Mouse (Mus musculus): ENCODE measurements at regions not wholly inside any gene's neighbourhood (a gene's known extent, or its start where the extent isn't known, plus 50 kb on each side); places are given as distances from the start of the nearest gene placed in this dataset.
"Not testable (repeated sequence)": the region's sequence is repeated elsewhere in the genome, so short reads cannot be mapped to it uniquely, and the experiment has no call there.

DNA sequence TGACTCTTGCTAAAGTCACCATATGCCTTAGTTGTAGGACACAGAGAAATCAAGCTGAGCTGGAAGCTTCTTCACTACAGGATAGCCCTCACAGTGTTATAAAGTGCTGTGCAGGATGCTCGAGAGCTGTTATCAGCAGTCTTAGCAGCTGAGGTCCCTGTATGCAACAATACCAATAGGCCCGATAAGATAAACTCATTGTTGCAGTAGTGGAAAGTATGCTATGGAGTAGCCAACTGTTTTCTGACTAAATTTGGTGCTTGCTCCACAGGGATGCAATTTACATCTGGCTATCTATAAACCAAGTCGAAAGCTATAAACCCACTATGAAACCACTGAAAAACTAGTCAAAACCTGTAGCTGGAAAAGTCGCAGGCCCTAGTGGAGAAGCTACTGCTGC, 715.3 kb upstream of the Diaph2 start:
- Histone ChIP-seq H3K27me3 (replicated peaks; ENCODE audit: control insufficient read depth, insufficient read depth, low read length) (no peaks in the 10 kb centered on the region), H3K9ac (ENCODE audit: low read depth, low read length) (no peak overlapping the region), H3K27ac (replicated peaks; ENCODE audit: low read depth, low read length) (no peak overlapping the region), H3K4me3 (ENCODE audit: low read depth, low read length) (no peak overlapping the region), H3K36me3 (ENCODE audit: control insufficient read depth, insufficient read depth, low read length) (no peaks in the 10 kb centered on the region), H3K4me1 (ENCODE audit: control insufficient read depth, insufficient read depth, low read length) (no peaks in the 10 kb centered on the region), H3K4me2 (ENCODE audit: low read depth, low read length) (no peak overlapping the region), H3K9me3 (ENCODE audit: control insufficient read depth, low read length) (no peaks in the 10 kb centered on the region)
- ATAC-seq (ENCODE audit: low read depth): no peak
- no peak for DNase-seq (ENCODE audit: low spot score)
- WGBS: 87% methylated on average over 4 of the region's 4 CpGs

DNA sequence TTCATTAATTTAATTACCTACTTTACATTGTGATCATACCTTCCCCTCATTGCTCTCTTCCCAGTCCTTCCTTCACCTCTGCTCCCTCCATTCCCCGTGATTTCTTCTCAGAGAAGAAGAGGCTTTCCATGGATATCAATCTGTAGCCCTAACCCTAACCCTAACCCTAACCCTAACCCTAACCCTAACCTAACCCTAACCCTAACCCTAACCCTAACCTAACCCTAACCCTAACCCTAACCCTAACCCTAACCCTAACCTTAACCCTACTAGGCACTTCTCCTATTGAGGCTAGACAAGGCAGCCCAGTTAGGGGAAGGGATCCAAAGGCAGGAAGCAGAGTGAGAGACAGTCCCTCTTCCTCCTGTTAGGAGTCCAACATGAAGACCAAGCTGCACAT, 693.1 kb upstream of the Diaph2 start:
- H3K27me3 ChIP-seq (replicated peaks; ENCODE audit: control insufficient read depth, insufficient read depth, low read length); H3K9ac ChIP-seq (ENCODE audit: low read depth, low read length); H3K4me1 ChIP-seq (ENCODE audit: control insufficient read depth, insufficient read depth, low read length); H3K27ac ChIP-seq (replicated peaks; ENCODE audit: low read depth, low read length); H3K4me3 ChIP-seq (ENCODE audit: low read depth, low read length); H3K4me2 ChIP-seq (ENCODE audit: low read depth, low read length); H3K9me3 ChIP-seq (ENCODE audit: control insufficient read depth, low read length); ATAC-seq (ENCODE audit: low read depth); DNase-seq (ENCODE audit: low spot score); H3K36me3 ChIP-seq (ENCODE audit: control insufficient read depth, insufficient read depth, low read length): not testable (repeated sequence)
- 65% methylated on average over 1 of the region's 1 CpGs for WGBS

DNA sequence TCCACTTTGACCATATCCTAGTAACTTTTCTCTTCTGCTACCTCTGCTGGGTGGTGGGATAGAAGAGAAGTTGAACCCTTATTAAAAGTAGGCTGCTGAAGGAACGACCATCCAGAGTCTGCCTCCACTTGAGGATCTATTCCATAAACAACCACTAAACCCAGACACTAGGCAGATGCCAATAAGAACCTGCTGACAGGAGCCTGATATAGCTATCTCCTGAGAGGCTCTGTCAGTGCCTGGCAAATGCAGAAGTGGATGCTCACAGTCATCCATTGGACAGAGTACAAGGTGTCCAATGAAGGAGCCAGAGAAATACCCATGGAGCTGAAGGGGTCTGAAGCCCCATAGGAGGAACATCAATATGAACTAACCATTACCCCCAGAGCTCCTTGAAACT, 653.7 kb upstream of the Diaph2 start:
- H3K9ac ChIP-seq (ENCODE audit: low read depth, low read length); H3K27me3 ChIP-seq (replicated peaks; ENCODE audit: control insufficient read depth, insufficient read depth, low read length); H3K4me3 ChIP-seq (ENCODE audit: low read depth, low read length); H3K4me1 ChIP-seq (ENCODE audit: control insufficient read depth, insufficient read depth, low read length); H3K9me3 ChIP-seq (ENCODE audit: control insufficient read depth, low read length); DNase-seq (ENCODE audit: low spot score); H3K36me3 ChIP-seq (ENCODE audit: control insufficient read depth, insufficient read depth, low read length); H3K4me2 ChIP-seq (ENCODE audit: low read depth, low read length); ATAC-seq (ENCODE audit: low read depth); H3K27ac ChIP-seq (replicated peaks; ENCODE audit: low read depth, low read length): not testable (repeated sequence)
- 67% methylated on average over 1 of the region's 1 CpGs for WGBS

DNA sequence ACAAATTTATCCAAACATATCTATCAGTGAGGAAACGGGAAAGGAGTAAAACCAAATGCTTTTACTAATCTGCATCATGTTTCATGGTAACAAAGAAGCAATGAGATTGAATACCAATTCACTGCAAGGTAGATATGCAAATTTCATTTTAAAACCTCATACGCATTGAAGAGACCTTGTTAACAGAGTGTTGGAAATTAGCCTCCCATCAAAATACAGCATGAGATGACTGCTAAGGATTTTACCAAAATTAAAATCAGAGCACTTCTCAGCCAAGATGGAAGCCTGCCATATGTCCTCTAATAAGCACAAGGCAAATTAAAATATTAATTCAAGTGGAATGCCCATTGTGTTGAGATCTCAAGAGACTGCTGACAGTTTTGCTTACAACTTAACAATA, 651.2 kb upstream of the Diaph2 start:
- H3K4me3 ChIP-seq (ENCODE audit: low read depth, low read length): no peak overlapping the region
- WGBS: 81% methylated on average over 2 of the region's 2 CpGs

DNA sequence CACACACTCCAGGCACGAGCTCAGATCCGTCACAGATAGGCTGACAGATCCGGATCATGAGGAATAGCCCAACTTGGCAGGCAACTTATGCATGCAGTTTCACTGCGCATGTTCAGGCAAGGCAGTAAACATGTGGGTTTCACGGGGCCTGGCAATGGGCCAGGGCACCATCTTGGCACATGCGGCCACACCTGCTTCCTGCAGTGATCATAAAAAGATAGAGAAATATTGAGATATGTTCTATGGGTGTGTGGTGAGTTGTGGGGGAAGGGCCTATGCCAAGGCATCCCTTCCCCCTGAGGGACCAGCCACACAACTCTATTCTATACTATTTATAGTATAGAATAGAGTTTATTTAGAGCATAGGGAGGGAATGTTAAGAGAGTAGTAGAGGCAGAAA, 647.3 kb upstream of the Diaph2 start:
- Histone ChIP-seq H3K4me3 (ENCODE audit: low read depth, low read length) (no peak overlapping the region), H3K27ac (replicated peaks; ENCODE audit: low read depth, low read length) (no peak overlapping the region), H3K27me3 (replicated peaks; ENCODE audit: control insufficient read depth, insufficient read depth, low read length) (no peaks in the 10 kb centered on the region), H3K4me2 (ENCODE audit: low read depth, low read length) (no peak overlapping the region), H3K4me1 (ENCODE audit: control insufficient read depth, insufficient read depth, low read length) (no peaks in the 10 kb centered on the region), H3K36me3 (ENCODE audit: control insufficient read depth, insufficient read depth, low read length) (no peaks in the 10 kb centered on the region), H3K9me3 (ENCODE audit: control insufficient read depth, low read length) (no peaks in the 10 kb centered on the region), H3K9ac (ENCODE audit: low read depth, low read length) (no peak overlapping the region)
- WGBS: 83% methylated on average over 6 of the region's 6 CpGs
- peak; percentile 7 for DNase-seq (ENCODE audit: low spot score)
- ATAC-seq (ENCODE audit: low read depth): no peak

More for the DNA sequence above, 651.2 kb upstream of the Diaph2 start:
- Histone ChIP-seq H3K4me1 (ENCODE audit: control insufficient read depth, insufficient read depth, low read length) (no peaks in the 10 kb centered on the region), H3K27ac (replicated peaks; ENCODE audit: low read depth, low read length) (no peak overlapping the region), H3K4me2 (ENCODE audit: low read depth, low read length) (no peak overlapping the region), H3K9me3 (ENCODE audit: control insufficient read depth, low read length) (no peaks in the 10 kb centered on the region), H3K36me3 (ENCODE audit: control insufficient read depth, insufficient read depth, low read length) (no peaks in the 10 kb centered on the region), H3K9ac (ENCODE audit: low read depth, low read length) (no peak overlapping the region), H3K27me3 (replicated peaks; ENCODE audit: control insufficient read depth, insufficient read depth, low read length) (no peaks in the 10 kb centered on the region)
- ATAC-seq (ENCODE audit: low read depth): no peak
- DNase-seq (ENCODE audit: low spot score): no peak

DNA sequence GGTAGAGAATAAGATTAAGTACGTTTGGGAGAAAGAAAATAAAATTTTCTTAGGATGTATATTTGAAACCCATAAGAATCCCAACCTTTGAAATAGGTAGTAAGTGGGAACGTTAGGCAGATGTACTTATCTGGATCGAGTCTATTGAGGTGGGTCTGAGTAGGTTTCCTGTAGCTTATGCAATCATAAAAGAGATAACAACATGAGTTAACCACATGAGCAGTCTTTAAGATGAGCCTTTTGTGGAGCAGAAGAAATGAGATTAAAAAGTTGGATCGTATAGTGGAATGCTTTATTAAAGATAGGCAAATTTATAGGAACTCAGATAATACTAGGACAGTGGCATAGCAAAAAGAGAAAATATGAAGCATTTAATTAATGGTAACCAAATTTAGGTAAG, 646.3 kb upstream of the Diaph2 start:
- Histone ChIP-seq H3K9ac (ENCODE audit: low read depth, low read length) (no peak overlapping the region), H3K4me1 (ENCODE audit: control insufficient read depth, insufficient read depth, low read length) (no peaks in the 10 kb centered on the region), H3K27me3 (replicated peaks; ENCODE audit: control insufficient read depth, insufficient read depth, low read length) (no peaks in the 10 kb centered on the region), H3K36me3 (ENCODE audit: control insufficient read depth, insufficient read depth, low read length) (no peaks in the 10 kb centered on the region), H3K27ac (replicated peaks; ENCODE audit: low read depth, low read length) (no peak overlapping the region), H3K4me3 (ENCODE audit: low read depth, low read length) (no peak overlapping the region), H3K4me2 (ENCODE audit: low read depth, low read length) (no peak overlapping the region), H3K9me3 (ENCODE audit: control insufficient read depth, low read length) (no peaks in the 10 kb centered on the region)
- ATAC-seq (ENCODE audit: low read depth): no peak
- 77% methylated on average over 4 of the region's 4 CpGs for WGBS
- no peak for DNase-seq (ENCODE audit: low spot score)
